Mouse (Mus musculus): ENCODE measurements around the gene Cabp4.

Cabp4 gene

DNA sequence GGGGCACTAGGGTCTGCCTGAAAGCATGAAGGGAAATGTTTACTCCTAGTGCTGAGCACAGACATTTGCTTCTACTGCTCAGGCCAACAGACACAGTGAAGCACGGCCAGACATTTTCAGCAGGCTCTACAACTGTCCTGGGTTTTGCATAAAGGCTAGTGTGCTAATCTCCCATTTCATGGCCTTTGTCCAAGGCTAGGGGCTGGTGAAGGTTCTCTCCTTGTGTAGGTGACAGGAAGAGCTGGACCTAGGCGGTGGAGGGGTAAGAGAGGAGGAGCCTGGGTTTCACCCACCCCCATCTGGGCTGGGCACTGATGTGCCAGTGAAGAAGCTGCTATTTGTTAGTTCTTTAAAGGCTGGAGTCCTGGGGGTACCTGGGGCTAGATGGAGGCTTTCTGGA lies 20.9 kb upstream of the Cabp4 start:
- DNase-seq (ENCODE audit: low spot score), result no peak

DNA sequence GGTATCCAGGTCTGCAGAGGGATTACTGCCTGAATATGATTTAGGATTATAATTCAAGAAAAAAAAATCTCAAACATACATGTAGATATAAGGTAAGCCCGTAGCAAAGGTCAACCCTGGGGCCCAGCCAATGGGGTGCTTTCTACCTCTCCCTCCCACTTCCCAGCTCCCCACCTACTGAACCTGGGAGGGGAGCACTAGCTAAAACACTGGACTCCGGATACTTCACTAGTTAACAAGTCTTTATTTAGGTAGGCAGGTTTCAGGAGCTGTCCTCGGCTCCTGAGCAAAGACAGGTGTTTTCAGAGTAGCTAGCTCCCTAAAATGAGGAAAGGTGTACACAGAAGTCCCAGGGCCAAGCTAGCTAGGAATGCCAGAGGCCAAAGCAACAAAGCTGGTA lies 20.3 kb upstream of the Cabp4 start:
- DNase-seq (ENCODE audit: low spot score), result no peak

DNA sequence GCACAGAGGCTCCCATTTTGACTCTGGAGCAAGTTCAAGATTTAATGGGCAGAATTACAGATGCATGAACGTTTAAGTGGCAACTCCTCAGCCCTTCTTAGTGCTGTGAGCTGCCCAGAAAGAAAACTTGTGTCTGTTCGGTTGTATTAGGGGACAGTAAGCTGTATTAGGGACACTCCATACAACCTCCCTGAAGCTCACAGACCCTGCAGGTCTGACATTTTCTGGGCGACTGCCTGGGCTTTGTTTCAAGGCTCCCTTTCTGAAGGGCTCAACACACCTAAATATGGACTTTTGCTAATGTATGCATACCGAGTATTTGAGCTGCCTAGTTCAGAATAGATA lies 19.7 kb upstream of the Cabp4 start:
- DNase-seq (ENCODE audit: low spot score), result no peak

DNA sequence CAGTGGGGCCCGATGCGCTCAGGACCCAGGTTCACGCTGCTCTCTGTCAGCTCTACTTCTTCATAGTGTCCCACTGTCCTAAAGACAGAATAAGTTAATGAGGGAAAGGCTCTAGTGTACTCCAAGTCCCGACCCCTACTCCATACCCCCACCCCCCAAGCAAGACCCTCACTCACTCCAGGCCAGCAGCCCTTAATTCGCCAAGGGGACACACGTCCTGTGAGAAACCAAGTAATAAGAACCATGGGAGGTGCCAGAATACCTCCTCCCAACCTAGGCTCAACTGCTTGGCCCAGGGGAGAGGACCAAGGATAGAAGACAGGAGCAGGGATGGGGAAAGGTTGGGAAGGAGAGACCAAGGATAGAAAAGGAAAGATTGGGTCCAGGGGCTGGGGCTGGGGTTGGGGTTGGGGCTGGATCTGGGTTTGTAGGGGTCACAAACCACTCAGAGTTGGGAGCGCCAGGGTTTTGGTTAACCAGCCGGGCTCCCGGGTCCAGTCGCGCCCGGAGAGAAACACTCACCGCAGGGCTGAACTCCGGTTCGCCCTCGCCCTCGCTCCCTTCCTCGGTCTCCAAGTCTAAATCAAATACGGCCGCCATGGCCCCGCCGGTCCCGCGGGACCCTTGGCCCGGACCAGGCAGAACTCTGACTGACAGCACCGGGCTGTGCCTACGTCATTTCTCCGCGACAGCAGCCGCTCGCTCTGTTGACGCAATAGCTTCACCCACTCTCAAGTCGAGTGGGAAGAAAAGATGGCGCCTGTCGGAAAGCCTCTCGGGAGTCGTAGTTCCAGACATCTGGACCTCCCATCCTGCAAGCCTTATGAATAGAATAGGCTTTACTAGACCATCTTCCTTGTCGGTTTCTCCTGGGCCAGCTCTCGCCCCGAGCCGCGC lies 19.1 kb upstream of the Cabp4 start, which contains the start of gene Rps6kb2:
Gene Rps6kb2, minus strand, starts transcription at position 709 of the 897 bp plus-strand sequence.
- peak; percentile 94 for DNase-seq (ENCODE audit: low spot score)

DNA sequence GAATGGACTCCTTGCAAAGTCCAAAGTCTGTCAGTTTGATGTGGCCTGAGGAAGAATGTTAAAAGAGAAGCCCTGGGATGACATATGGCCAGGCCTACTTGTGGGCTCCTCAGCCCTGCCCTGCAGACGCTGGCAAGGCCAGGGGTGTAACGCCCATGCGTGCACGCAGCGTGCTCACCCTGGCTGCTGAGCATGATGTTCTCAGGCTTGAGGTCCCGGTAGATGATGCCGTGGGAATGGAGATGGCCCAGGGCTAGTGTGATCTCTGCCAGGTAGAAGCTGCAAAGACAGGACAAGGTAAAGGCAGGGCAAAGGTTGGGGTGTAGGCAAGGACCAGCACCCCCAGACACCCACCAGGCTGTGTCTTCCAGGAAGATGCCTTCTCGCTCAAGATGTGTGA lies 15.2 kb upstream of the Cabp4 start:
- DNase-seq (ENCODE audit: low spot score), result no peak

DNA sequence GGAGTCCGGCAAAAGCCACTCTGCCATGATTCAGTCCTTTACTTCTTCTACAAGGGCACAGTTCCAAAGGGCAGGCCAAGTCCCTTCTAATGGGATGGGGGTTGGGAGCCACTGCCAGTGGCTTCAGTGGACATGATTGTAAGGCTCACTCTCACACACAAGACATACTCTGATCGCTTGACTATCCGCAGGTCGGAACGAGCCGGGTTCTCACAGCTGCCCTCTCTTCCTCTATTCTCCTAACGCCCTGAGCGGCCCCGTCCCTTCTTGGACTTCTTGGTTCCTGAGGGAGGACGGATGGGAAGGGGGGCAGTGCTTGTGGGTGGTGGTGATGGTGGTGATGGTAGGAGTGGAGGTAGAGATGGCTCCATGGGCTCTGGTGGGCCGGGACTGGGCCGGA lies 12.9 kb upstream of the Cabp4 start:
- no peak for DNase-seq (ENCODE audit: low spot score)

DNA sequence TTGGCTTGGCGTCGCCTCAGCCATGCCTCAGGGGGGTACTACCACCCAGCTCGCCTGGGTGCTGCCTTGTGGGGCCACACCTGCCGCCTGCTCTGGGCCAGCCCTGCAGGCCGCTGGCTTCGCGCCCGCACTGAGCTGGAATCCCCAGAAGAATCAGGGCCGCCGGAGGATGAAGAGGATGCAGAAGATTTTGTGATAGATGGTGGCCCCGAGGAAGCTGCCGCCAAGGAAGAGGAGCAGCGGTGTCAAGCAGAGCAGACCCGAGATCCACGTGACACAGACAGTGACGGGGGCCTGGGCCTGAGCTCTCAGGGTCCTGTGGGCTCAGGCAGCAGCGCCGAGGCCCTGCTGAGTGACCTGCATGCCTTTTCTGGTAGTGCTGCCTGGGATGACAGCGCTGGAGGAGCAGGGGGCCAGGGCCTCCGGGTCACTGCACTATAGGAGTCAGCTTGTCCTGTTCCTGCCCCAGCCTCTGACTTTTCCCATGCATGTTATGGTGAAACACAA lies 12.3 kb upstream of the Cabp4 start:
- DNase-seq (ENCODE audit: low spot score), result no peak

DNA sequence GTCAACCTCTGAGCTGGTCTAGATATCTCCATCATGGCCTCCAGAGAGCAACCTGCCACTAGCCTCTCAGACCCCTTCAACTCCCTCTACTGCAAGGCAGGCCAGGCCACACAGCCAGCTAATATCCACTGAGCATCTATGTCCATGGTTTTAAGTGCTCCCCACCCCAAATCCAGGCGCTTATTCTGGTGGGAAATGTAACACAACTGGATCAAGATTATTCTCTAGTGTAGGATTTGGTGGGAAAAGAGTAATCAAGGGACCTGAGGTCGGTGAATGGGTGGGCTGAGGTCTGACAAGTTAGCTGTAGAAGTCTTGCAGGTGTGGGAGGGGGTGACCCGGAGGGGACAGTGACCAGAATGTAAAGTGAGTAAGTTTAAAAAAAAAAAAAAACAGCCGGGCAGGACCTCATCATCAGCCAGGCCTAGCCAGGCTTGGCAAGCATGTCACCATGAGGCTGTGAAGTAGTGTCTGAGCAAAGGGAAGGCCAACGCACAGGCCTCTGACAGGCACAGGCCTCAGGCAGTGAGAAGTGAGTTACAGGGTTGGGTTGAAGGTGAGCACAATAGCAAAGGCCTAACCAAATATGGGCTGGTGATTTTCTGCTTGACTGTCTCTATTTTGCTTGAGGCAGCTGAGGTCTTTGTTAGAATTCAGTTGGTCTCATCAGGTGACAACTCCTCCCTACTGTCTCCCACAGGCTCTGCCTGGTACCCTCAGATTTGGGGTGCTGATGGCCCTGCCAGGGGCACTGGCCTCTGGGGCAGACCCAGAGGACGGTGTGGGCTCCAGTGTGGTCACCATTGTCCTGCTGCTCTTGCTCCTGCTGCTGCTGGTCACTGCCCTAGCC lies 11.6 kb upstream of the Cabp4 start:
- no peak for DNase-seq (ENCODE audit: low spot score)

DNA sequence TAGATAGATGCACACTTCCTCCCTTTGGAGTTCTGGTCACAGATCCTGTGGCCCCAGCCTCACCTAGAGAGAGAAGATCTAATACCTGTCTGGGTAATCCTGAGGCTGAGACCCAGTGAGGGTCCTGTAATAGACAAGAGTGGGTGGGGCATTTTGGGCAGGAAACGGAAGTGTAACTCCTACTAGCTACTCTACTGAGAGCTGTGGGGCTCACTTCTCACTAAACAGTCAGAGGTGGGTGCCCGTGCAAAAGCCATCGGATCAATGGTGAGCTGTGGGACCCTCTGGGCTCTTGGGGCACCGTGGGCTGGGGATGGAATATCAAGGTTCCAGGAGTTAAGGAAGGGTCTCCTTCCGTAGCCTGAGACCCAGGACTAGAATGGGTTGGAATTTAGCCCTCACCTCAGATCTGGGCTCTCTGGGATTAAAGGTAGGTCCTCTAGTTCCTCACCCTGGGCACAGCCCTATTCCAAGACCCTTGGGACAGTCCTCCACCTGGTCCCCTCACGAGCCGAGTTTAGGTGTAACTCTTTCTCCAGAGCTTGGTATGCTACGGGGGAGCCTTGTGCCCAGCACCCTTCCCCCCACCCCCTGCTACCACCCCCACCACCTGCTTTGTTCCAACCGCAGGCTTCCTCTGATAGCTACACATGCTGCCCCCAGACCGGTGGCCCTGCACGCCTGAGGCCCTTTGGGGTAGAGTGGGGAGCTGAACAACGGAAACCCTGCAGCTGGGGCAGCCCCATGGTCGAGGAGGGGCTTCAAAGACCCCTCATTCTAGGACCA lies 10.8 kb upstream of the Cabp4 start:
- no peak for DNase-seq (ENCODE audit: low spot score)

DNA sequence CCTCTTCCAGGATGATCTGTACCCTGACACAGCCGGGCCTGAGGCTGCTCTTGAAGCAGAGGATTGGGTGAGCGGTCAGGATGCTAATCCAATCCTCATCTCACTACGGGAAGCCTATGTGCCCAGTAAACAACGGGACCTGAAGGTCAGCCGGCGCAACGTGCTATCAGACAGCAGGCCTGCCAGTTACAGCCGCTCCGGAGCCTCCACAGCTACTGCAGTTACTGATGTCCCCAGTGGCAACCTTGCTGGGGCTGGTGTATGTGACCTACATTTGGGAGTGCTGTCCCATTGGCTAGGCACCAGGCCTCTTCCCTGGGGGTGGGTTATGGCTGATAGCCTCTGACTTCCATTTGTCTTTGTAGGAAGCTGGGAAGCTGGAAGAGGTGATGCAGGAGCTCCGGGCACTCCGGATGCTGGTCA lies 9.4 kb upstream of the Cabp4 start, which contains the start of gene Ptprcap:
Gene Ptprcap, plus strand, starts transcription at position 373 of the 423 bp plus-strand sequence.
- no peak for DNase-seq (ENCODE audit: low spot score)

DNA sequence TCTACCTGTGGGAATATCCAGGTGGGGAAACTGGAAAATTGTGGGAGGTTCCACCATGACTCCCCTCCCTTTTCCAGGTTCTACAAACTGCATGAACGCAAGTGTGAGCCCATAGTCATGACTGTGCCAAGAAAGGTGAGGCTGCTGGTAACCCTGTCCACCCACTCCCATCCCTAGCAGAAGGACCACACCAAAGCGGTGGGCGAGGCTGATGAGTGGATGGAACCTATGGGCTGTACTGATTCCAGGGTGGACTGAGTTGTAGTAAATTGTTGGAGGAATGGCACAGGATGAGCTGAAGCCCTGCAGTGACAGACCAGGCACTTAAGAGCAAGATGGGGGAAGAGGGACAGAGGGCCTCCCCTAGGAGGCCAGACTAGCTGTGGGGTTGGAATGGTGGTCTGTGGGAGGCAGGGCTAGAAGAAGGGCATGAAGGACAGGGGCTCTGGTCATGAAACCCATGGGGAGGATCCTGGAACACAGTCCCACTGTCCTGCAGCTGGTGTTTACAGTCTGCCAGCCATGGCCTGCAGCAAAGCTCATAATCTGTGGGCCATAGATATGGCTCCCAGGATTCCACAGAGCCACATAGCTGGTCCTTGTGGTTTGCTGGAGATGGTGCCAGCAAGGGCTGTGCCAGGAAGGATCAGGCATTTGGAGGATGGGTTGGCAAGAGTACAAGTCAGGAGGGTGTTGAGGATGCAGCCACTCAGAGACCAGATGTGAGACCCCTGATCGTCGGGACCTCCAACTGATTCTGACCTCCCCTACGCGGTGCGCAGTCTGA lies 8.8 kb upstream of the Cabp4 start:
- DNase-seq (ENCODE audit: low spot score), result no peak

DNA sequence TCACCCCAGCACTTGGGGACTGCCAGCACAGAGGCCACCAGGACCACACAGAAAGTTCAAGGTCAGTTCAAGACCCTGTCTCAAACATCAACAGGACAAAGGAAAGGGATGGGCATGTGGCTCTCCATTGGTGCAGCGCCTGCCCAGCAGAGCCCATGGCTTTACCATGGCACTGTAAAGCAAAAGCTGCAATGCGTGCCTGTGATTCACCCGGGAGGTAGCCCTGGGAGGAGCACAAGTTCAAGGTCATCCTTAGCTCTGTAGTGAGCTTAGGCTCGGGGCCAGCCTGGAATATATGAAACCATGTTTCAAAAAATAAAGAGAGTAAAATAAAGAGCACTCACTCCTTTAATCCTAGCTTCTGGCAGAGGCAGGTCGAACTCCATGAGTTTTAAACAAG lies 8.1 kb upstream of the Cabp4 start:
- DNase-seq (ENCODE audit: low spot score), result no peak

DNA sequence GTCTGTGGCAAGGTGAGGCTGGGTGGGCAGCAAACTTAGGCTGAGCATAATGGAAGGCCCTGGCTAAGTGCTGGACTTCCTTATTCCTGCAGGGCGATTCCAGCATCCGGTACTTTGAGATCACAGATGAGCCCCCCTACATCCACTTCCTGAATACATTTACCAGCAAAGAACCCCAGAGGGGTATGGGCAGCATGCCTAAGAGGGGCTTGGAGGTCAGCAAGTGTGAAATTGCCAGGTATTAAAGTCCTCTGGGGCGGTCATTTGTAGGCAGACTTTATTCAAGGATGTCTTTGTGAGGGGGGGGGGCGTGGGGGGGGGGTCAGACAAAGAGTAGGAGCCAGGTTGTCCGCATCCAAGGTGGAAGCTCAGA lies 7.6 kb upstream of the Cabp4 start:
- no peak for DNase-seq (ENCODE audit: low spot score)

DNA sequence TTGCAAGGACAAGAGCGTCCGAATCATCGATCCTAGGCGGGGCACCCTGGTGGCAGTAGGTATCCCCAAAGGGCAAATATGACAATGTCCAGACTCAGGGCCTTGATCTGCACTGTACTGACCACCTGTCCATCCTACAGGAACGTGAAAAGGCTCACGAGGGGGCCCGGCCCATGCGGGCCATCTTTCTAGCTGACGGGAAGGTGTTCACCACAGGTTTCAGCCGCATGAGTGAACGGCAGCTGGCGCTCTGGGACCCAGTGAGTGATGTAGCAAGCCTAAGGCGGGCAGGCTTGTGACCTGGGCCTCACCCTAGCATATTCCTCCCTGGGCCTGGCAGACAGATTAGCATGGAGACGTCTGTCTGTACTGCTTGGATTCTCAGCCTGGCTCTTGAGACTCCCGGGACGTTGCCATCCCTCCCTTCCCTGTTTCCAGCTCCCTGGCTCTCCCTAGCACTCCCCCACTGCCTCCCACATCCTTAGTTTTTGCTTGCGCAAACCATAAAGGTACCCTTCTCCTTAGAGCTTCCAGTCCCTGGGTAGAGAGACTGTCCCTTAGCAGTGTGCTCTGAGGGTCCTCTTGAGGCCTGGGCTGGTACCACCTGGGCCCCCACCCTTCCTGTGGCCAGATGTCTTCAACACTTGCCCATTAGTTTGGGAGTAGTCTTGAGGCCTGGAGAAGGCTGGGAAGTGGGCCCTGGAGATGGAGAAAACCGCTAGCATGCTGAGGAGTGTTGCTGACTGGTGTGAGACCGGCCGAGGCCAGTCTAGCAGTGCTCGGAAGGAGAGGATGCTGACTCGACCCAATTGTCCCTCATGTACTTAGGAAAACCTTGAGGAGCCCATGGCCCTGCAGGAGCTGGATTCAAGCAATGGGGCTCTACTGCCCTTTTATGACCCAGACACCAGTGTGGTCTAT lies 7.0 kb upstream of the Cabp4 start:
- DNase-seq (ENCODE audit: low spot score), result no peak

DNA sequence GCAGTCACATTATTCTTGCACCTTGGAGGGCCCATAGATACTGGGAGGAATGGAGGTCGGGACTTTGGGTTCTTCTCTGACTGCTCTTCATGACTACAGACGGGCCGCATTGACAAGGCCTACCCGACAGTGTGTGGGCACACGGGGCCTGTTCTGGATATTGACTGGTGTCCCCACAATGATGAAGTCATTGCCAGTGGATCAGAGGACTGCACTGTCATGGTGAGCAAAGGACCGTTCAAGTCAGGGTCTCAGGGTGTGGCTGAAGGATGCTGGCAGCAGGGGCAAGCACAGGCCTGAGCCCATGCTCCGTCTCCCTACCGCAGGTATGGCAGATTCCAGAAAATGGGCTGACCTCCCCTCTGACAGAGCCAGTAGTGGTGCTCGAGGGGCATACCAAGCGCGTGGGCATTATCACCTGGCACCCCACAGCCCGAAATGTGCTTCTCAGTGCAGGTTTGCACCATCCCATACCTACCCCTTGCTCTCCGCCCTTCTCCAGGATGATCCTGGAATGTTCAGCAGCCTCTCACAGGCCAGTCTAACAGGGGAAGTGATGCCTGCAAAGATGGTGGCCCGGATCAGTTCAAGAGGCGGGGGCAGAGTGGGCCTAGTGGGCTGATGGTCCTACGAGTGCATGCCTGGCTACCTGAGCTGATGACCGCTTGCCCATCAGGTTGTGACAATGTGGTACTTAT lies 6.1 kb upstream of the Cabp4 start:
- no peak for DNase-seq (ENCODE audit: low spot score)

DNA sequence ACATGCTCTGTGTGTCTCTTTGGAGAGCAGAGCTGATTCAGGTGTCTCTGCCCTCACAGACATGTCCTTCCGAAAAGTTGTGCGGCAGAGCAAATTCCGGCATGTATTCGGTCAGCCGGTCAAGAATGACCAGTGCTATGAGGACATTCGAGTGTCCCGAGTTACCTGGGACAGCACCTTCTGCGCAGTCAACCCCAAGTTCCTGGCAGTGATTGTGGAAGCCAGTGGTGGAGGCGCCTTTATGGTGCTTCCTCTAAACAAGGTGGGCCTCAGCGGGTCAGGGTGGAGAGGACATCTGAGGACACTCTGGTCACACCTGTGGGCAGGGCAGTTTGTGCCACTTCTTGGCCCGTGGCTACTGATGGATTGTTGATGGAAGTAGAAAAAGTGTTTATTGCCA lies 5.5 kb upstream of the Cabp4 start:
- no peak for DNase-seq (ENCODE audit: low spot score)

DNA sequence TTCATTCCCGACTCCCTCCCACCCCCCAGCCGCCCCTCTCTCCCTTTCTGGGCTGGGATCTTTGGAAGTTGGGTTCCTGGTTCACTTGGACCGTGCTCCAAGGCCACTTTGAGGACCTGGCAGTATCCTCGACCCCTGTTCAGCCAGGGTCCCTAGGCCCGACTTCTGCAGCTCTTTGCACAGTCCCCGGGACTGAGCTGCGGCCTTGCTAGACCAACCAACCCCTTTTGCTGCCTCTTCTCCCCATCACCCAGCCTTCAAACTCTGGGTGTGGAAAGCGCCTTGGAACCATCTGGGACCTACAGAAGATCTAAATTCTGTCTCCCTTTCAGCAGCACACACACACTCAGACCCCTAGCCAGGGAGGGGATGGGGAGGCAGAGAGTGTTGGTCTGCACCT lies 5.0 kb upstream of the Cabp4 start:
- DNase-seq (ENCODE audit: low spot score), result no peak

DNA sequence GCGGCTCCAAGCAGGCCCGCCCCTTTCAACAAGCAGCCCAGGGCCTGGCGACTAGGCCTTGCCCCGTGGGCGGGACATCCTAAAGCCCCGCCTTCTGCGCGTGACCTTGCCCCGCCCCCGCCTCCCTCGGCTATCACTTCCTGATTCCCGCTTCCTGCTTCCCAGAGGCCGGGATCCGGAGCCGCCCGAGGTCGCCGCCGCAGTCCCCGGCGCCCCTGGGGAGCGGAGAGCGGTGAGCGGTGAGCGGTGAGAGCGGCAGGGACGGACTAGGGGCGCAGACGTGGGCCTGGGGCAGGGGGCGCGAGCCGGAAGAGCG lies 4.6 kb upstream of the Cabp4 start, which contains the start of gene Coro1b:
Gene Coro1b, plus strand, starts transcription at position 129 of the 316 bp plus-strand sequence.
- peak; percentile 97 for DNase-seq (ENCODE audit: low spot score)

DNA sequence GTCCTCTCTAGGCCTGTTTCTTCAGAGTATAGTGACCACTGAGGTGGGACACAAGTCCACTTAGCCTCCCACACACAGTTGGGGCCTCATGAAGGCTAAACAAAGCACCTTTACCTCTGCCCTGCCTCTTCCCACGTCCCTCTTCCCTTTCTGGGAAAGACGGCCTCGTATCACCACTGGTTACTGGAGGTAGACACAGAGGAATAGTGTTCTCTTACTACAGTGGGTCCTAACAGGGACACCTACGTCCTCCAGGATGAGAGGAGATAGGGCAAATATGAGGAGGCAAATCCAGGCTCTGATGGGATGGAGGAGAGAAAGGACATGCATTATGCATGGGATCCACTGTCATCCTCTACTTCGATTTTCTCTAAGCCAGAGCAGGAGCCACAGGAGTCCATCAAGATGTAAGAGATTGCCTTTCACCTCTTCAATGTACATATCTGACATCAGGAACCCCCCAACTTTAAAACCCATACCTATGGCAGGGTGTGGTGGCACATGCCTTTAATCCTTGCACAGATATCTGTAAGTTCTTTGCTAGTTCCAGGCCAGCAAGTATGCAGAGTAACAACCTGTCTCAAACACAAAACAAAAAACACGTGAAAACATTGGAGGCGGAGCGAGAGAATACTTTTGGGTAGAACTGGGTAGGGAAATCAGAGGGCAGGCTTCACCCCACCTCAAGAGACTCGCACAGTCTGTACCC lies 4.1 kb upstream of the Cabp4 start:
- no peak for DNase-seq (ENCODE audit: low spot score)
